Mouse (Mus musculus): ENCODE data around the gene Csrp1.

Gene Csrp1

DNA sequence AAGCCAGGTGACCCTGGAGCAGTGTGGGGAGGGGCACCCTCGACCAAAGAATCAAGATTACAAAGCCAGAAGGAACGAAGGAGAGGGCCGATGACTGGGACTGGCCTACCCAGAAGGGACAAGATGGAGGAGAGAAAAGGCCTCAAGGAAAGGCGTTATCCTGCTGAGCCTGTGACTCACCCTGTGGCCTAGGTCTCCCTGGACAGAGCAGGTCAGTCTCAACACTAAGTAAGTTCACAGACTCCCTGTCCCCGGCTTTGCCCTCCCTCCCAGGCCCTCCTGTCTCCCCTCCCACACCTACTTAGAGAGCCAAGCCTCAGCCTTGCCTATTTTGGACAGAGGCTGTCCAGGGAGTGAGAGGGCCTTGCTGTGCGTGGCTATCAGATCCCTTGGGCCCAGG, at the start of gene Csrp1:
TSS of gene Csrp1 (plus strand) at position 79 of the 400 bp plus-strand sequence.
- in situ Hi-C loops (cut with MboI, MseI), result loop anchor here (5.0 kb wide), 2 partner anchors 32 to 62 kb away; no protein-coding TSS in a partner anchor

- in situ Hi-C loops (cut with MboI, MseI), result no loop called here
Observed at GRCm38 (mm10) chr1:135670397-135671130, 49.3 kb upstream of the Csrp1 start.

DNA sequence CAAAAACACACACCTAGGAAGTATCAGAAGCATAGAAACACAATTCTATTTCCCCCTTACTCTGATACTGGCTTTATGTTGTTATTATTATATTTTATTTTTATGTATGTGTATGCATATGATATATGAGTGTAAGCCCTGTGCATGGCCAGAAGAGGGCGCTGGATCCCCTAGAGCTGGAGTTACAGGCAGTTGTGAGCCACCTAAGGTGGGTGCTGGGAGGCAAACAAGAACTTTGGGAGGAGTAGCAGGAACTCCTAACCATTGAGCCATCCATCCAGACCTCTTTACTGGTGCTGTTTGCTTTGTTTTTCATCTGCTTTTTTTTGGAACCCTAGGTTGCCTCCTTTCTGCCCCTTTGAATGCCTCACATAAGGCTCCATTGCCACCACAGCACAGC, 48.5 kb upstream of the Csrp1 start:
- in situ Hi-C loops (cut with MboI, MseI), result no loop called here

DNA sequence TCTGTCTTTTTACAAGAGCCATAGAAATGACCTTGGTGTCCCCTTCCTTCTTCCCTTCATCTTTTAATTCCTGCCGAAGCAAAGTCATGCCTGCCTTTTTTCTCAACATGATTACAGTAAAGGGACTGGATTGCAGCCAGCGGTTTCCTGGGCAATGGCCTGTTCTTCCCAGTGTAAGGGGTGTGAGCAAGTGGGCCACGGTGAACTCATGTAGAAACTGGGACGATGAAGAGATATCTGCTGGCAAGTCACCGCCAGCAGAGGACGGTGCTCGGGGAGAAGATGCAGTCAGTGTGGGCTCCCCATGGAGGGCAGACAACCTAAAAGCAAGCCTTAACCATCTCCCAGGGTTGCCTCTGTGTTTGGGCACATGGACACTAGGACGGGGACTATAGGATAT, 47.9 kb upstream of the Csrp1 start:
- in situ Hi-C loops (cut with MboI, MseI), result no loop called here

- in situ Hi-C loops (cut with MboI, MseI), result no loop called here
Observed at GRCm38 (mm10) chr1:135672374-135672773, 47.5 kb upstream of the Csrp1 start.

- in situ Hi-C loops (cut with MboI, MseI), result no loop called here
Observed at GRCm38 (mm10) chr1:135673423-135673822, 46.4 kb upstream of the Csrp1 start.

GRCm38 (mm10) chr1:135675449-135676129, 44.3 kb upstream of the Csrp1 start:
- in situ Hi-C loops (cut with MboI, MseI), result no loop called here

- in situ Hi-C loops (cut with MboI, MseI), result no loop called here
Observed at GRCm38 (mm10) chr1:135676247-135676646, 43.6 kb upstream of the Csrp1 start.

- in situ Hi-C loops (cut with MboI, MseI), result no loop called here
Observed at GRCm38 (mm10) chr1:135676938-135677682, 42.8 kb upstream of the Csrp1 start.

GRCm38 (mm10) chr1:135678145-135678544, 41.7 kb upstream of the Csrp1 start:
- in situ Hi-C loops (cut with MboI, MseI), result no loop called here

DNA sequence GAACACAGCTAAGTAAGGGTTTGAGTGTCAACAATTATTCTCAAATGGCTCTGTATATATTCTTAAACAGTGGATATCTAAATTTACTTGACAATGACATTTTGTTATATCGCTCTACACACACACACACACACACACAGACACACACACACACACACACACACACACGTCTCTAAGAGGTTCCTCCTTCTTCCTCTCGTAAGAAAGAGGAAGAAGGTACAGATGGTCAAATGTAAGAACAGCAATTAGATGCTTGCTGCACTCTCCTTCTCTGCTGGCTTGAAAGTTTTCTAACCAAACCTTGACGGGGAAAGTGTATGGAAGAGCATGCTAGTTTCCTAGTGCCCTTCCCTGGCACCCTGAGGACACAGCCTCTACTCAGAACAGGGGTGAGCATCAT, 39.1 kb upstream of the Csrp1 start:
- in situ Hi-C loops (cut with MboI, MseI), result no loop called here

GRCm38 (mm10) chr1:135681122-135681521, 38.7 kb upstream of the Csrp1 start:
- in situ Hi-C loops (cut with MboI, MseI), result no loop called here

- in situ Hi-C loops (cut with MboI, MseI), result no loop called here
Observed at GRCm38 (mm10) chr1:135684895-135685294, 35.0 kb upstream of the Csrp1 start.

GRCm38 (mm10) chr1:135685316-135685715, 34.5 kb upstream of the Csrp1 start:
- in situ Hi-C loops (cut with MboI, MseI), result no loop called here

DNA sequence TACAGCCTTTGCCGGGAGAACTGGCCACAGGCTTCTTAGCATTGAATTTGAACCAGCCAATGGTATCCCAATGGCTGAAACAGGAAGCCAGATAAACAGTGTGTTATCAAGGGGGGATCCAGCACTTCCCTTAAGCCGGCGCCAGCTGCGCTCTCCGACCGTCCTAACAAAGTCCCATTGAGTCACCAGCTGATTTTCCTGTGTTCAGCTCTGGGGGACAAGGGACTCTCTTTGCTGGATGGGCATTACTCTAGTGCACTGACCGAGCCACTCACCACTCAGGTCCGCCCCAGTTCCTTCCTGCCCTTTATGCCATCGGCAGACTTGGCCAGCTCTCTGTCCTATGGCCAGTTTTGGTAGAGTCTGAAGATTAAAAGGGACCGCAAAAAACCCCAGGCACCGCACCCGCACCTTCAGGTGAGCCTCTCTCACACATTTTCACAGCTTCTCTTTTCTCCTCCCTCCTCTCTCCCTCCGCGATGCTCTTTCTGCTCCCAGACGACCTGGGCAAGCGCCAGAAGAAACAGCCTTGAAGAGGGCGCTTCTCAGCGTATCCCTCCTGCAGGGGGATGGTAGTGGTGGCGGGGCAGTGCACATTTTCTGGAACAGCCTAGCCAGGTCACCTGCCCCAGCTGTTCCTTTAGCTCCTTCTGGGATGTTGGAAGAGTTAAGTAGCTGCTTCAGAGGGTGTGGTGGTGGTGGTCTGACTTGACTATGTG, 32.9 kb upstream of the Csrp1 start:
- in situ Hi-C loops (cut with MboI, MseI), result no loop called here

GRCm38 (mm10) chr1:135687771-135688492, 31.9 kb upstream of the Csrp1 start:
- in situ Hi-C loops (cut with MboI, MseI), result no loop called here

- in situ Hi-C loops (cut with MboI, MseI), result no loop called here
Observed at GRCm38 (mm10) chr1:135688686-135689085, 31.2 kb upstream of the Csrp1 start.

DNA sequence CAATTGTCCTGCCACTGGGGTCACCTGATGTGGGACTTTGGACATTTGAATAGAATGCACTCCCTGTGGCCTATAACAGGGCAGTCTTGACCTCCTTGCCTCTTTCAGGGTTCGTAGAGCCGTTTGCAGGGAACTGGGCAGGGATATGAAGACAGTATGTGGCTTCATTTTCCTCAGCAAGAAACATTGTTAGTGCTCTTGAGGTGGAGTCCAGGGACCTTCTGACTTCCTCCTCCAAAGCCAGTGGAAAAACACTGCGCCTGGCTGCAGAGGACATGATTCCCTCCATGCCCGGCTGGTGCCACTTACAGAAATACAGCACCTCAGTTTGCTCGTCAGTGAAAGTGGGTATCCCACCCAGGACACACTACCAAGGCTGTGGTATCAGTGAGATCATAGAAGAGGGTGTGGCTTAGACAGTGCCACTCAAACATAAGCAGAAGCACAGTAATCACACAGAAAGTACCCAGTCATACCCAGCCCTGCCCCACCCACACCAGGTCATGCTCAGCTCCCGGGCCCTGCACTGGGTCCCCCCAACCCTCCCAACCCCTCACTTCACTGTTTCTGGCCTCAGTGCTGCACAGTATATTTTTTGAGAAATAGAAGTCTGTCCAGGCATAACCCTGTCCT, 29.0 kb upstream of the Csrp1 start:
- in situ Hi-C loops (cut with MboI, MseI), result no loop called here

DNA sequence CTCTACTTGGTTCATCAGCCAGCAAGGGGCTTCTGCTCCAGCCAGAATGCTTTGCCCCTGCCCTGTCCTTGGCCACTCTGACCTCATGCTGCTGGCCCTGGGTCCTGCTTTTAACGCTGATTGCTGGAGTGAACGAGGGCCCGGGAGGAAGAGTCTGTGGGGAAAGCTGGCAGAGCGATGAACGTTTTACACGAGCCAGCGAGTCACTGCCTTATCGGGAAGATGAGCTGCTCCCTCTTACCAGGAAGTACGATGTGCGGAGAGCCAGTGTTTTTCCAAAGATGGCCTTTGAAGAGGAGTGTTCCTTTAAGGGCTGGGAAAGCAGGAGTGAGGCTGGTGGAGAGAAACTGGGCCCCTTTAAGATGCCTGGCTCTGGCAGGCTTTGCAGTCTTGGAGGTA, 28.4 kb upstream of the Csrp1 start:
- in situ Hi-C loops (cut with MboI, MseI), result no loop called here

DNA sequence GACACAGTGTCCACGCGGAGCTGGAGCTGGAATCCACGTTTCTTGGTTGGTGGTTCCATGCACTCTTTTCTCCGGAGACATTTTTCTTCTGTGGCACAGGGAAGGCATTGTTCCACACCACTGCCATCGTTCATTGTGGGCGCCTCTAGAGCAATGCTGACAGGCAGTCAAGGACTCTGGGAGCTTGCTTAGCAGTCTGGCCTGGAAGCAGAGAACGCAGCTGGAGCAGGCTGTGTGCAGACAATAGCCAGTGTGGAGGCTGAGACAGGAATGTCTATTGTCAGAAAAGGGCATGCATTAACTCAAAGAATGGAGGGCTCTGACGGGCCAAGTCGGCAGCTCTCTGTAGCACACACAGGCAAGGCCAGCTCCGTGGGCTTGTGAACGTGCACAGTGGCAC, 25.7 kb upstream of the Csrp1 start:
- in situ Hi-C loops (cut with MboI, MseI), result no loop called here

DNA sequence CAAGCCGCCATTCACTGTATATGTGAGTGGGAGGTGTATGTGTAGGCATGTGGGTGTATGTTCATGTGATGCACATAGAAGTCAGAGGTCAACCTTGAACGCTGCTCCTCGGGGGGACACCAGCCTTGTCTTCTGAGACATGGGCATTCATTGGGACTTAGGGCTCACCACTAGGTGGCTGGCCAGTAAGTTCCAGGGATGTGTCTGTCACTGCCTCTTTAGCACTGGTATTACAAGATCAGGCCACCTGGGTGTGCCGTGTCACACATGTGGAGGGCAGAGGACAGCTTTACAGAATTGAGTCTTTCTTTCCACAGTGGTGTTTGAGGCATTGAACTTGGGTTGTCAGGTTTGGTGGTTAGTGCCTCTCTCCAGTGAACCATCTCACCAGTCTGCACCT, 22.4 kb upstream of the Csrp1 start:
- in situ Hi-C loops (cut with MboI, MseI), result no loop called here
